Mouse (Mus musculus): ENCODE measurements at regions not wholly inside any gene's neighbourhood (a gene's known extent, or its start where the extent isn't known, plus 50 kb on each side); places are given as distances from the start of the nearest gene placed in this dataset.

DNA sequence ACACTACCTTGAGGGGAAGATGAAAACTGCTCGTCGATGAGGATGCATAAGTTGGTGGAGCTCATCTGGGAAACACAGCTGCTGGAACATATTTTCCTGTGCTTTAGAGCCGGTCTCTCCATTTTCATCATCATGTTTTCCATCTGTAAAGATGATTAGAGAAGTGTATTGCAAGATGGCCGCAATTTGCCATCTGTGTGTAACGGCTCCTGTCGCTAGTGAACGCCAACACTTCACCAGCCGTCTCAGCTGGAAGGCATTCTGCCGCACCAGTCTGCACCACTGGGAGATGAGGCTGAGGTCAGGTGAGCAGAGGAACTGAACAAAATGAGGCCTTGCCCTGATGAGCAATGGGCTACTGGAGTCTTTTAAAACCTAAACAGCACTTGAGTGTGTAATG, 57.4 kb downstream of the Gm21962 start:
- no peak for DNase-seq (ENCODE audit: extremely low spot score, low spot score)

DNA sequence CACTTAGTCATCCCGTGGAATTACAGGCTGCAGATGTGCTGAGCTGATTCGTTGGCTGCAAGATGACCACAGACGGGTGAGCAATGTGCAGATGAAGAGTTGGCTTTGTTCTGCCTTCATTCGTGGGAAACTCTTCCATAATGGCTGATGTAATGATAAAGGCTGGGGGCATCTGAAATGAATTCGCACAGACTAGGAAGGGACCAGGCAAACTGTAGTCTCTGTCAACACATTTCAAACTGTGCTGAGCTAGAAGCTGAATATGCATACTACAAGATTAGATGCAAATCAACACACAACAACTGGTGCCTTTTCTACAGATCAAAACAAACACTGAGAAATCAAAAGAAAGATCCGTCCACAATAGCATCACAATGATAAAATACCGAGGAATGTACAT, 58.1 kb downstream of the Gm21962 start:
- DNase-seq (ENCODE audit: extremely low spot score, low spot score) = no peak

DNA sequence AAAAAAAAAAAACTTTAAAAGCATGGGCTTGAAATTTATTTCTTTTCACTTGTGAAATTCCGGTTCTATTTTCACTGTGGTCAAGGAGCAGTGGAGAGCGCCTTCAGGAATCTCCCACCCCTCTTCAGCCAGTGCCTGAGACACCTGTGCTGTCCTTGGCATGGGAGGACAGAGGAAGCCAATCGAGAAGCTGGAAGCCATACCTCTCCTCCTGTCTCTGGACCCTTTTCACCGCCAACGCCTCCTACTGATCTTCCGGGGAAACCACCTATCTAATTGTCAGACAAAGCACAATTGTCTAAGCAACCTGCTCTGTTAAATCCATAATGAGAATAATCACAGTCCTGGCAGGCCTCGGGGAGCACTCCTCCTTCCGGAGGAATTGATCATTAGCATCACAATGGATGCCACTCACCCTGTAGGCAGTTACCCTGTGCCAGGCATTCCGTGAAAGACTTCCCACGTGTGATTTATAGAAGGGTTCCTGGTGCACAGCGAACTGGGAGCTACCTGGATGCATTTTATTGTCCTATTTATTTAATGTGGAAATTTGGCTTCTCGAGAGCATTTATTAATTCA, 66.0 kb downstream of the Gm21962 start:
- DNase-seq (ENCODE audit: extremely low spot score, low spot score) = no peak

DNA sequence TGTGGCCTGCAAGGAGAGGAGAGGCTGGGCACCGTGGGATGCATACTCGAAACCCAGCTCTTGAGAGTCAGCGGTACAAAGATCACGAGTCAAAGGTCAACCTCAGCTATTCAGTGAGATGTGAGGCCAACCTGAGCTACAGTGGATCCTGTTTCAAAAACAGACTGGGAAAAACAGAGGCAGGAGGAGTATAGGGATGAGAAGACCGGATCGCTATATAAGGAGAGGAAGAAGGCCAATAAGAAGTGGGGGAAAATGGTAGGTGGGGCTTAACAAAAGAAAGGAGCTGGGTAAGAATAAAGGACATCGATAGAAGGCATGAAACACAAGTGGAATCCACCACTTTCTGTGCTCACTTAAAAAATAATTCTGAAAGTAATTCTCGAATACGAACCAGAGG, 70.2 kb downstream of the Gm21962 start:
- DNase-seq (ENCODE audit: extremely low spot score, low spot score) = no peak

DNA sequence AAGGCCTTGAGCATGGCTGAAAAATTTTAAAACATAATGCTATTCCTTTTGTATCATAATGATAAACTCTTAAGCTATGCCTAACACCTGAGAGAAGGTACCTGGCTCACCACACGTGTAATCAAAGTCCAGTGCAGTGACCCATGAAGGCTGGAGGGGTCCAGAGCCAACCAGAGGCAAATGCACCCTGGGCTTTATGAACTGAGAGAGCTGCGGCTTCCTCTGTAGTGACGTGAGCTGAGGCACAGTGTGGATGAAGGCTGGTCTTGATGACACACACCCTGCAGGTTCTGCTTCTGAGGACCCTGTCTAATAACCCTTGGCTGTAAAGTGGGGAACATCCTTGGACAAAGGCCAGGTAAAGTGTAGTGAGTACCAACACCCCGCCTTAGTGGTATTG, 70.8 kb downstream of the Gm21962 start:
- no peak for DNase-seq (ENCODE audit: extremely low spot score, low spot score)

DNA sequence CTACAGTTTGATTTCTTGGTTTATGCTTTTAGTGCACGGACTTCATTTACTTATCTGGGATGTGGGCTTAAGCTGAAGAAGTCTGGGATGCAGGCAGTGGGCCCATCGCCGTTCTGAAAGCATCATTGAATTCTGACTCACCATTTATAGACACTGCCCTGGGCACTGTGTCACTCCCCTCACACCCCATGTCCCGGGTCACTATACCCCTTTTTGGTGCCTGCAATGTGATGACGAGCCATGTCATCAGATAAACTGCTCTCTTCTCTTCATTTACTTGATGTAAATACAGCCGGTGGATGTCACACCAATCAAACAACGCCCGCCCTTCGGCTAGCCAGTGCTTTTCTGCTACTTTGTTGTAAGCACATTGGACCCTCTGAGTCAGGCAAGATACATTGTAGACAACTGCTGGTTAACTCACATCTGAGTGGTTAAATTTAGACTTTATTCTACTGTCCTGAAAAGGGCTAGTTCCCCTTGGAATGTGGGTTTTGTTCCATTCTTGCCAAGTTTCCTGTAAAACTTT, 80.5 kb downstream of the Gm21962 start:
- no peak for DNase-seq (ENCODE audit: extremely low spot score, low spot score)

DNA sequence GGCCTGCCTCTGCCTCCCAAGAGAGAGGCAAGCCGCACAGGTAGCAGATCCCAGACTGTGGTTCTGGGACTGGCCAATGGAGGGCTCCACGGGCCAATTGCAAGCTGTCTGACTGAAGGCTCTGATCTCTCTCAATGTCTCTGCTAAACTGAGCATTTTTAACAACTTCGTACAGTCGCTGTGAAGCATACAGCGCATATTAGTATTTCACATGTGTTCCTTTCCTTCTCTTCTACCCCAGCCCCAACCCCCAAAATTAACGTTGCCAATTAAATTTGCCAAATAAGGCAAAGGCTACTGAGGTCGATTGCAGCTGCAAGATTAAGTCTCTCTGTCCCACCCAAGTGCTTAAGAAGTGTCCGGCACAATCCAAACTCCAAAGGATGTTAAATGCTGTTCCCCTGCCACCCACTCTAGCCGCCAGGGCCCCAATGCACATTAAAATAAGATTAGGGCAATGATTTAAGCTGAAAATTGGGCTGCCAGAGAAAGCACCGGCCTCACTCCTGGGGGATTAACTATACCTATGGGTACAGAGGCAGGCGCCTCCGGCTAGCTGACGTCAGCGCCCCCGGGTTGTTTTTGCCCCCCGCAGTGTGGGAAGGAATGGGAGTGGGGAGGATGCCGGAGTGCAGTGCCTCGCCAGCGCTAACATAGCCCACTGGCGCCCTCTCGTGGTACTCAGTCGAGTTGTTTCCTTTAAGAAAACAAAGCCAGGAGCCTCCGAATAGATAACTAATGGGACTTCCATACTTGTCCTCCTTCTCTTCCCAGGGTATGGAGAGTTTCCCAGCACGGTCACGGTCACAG, 81.3 kb downstream of the Gm21962 start:
- DNase-seq (ENCODE audit: extremely low spot score, low spot score) = peak; percentile 91

DNA sequence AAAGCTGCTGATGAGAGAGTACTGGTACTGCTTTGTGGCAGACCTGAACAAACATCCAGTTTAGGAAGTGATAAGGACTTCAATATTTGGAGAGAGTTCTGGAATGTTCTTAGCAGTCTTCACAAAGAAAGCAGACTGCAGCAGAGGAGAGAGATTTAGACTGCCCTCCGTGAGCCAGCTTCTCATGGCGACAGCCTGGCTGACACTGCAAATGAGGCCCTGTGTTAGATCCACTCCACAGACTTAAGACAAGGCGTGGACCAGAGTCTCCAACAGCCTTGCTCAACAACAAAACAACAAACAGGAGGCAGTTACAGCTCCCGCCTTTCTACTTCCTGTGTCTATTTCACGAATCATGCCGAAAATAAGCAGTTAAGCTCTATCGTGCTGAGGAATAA, 81.9 kb downstream of the Gm21962 start:
- DNase-seq (ENCODE audit: extremely low spot score, low spot score) = no peak

DNA sequence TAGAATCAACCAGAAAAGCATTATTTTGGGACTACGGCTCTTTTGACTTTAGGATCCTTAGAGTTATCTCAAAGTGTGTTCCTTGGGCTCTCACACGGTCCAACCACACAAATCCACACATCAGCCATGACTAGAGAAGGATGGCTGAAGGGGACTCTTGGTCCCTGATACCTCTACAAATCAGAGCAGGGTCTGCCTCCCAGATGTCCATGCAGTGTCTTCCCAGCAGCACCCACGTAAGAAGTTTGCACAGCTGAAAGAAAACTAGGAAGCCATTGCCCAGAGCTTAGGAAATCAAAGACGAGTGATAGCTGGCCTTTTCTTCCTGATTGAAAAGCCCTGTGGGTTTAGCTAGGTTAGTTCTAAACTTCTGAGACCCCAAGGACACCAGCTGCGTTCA, 84.1 kb downstream of the Gm21962 start:
- no peak for DNase-seq (ENCODE audit: extremely low spot score, low spot score)

DNA sequence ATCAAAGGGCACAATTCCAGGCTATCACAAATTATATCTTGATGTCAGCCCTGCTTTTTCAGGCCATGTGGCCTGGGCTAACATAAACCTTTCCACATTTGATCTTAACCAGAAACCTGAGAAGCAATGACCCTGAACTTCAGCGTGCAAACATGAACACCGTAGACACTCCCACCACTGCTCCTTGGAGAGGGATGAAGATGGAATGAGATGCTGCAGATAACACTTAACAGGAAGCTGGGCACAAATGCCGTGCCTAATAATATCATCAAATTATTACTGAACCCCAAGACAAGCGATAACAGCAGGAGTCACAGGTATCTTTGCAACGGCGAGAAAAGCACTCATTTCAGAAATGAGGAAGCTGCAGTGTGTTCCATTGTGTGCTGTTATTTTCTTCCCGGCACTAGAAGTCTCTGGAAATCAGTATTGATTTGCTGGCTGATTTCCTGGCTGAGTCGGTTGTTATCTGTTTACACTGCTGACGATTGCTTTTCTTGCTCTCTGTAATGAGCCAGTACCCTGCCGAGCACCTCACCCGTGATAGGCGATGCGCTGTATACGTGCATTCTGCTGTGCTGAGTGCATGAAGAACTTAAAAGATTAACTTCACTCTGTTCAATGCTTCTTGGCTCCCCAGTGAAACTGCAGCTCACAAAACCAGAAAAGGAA, 91.0 kb downstream of the Gm21962 start:
- DNase-seq (ENCODE audit: extremely low spot score, low spot score) = no peak

DNA sequence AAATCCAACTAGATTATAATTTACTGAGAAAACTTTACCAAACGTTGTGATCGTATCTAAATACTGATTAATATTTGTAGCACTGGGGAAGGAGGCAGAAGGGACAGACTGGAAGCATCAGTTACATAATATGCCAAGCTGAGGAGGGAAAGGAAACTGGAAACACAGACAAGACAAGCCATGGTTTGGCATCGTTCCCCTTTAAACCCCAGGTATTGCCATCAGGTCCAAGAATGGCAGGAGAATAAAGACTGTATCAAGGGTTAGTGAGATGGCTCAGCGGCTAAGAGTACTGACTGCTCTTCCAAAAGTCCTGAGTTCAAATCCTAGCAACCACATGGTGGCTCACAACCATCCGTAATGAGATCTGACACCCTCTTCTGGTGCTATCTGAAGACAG, 92.1 kb downstream of the Gm21962 start:
- no peak for DNase-seq (ENCODE audit: extremely low spot score, low spot score)

DNA sequence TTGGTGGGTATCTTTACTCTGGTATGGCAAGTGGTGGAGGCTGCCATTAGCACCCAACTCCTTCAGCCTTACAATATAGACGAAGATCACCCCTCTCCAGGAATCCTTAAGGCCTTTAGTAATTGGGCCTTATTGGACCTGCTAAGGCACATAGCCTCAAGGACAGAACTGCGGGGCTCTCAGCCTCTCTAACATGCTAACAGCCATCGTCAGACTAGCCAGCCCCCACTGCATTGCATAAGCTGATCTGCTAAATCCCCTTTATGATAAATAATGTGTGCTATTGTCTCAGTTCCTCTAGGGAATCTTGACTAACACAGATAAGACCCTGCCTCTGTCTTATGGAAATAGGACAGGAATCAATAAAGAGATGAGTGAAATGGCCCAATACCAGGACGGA, 95.7 kb upstream of the H2afz start:
- DNase-seq (ENCODE audit: extremely low spot score, low spot score) = no peak

DNA sequence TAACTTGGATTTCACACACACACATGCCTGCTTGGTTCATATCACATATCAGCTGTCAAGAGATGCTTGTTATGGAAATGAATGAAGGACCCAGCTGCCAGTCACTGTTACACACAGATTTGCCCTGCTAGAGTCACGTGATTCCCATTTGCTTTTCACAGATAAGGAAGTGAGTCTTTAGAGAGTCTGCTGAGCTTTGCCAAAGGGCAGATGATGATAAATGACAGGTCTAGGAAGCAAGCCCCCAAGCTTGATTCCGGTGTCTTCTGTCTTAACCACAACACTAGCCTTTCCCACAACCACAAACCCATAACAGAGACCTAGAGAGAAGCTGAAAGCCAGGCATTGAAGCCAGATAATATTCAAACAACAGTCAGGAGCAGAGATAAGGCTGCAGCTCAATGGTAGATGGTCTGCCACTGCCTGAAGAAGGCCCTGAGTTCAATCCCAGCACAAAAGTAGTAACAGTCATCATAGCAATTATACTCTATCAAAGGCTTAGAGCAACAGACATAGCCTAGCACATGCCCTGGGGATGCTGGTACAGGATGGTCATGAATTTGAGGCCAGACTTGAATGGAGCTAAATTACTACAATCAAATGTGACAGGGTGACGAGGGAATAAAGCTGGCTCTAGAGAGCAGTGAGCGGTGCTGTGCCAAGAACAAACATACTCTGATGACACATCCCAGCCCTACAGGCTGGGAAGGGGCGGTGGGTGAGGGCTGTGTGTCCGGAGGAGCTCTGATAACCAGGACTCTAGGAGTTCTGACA, 89.0 kb upstream of the H2afz start:
- DNase-seq (ENCODE audit: extremely low spot score, low spot score) = no peak

DNA sequence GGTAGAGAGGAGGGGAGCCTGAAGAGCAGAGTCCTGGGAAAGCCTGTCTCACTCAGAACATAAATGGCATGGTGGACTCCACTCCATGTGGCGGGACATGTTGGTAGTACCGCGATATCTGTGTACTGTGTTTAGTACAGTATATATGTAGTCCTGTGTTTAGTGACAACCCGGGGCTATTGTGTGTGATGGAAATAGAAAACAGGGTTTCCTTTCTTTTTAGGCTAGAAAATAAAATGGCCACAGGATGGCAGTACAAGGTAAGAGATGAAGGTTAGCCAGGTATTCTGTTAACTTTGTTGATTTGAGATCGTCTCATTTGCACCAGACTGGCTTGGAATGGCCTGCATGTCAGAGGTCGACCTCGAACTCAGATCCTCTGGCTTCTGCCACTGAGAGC, 86.2 kb upstream of the H2afz start:
- no peak for DNase-seq (ENCODE audit: extremely low spot score, low spot score)

DNA sequence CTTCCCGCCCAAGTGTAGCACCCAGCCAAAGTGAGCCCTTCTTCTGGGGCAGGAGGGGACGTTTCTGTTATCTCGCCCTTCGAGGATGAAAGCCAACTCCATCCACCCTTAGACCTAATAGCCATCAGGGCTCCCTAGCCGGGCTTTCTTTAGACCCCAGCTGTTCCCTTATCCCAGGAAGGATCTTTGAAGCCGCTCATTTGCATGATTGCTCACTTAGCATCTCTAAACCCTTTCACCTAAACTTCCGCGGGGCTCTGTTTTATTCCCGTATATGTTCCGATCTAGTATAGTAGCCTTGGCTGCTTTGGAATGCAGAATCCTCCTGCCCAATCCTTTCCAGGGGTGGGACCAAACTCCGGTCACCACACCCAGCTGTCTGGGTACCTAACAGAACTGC, 84.3 kb upstream of the H2afz start:
- no peak for DNase-seq (ENCODE audit: extremely low spot score, low spot score)

DNA sequence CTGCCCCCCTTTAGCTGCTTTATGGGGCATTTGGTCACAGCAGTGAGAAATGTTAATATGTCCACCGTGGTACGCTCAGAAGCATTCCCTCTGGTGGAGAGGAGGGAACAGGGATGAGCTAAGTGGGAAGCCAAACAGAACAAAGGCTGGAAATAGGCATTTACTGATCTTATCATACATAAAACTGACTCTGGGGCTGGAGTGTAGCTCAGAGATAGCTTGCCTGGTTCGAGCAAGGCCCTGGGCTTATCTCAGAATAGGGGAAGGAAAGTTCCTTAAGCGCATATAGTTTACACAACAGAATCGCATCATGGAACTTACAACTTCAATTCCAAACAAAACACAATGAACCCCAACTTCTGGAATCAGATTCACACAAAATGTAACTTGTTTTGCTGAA, 81.5 kb upstream of the H2afz start:
- DNase-seq (ENCODE audit: extremely low spot score, low spot score) = no peak

DNA sequence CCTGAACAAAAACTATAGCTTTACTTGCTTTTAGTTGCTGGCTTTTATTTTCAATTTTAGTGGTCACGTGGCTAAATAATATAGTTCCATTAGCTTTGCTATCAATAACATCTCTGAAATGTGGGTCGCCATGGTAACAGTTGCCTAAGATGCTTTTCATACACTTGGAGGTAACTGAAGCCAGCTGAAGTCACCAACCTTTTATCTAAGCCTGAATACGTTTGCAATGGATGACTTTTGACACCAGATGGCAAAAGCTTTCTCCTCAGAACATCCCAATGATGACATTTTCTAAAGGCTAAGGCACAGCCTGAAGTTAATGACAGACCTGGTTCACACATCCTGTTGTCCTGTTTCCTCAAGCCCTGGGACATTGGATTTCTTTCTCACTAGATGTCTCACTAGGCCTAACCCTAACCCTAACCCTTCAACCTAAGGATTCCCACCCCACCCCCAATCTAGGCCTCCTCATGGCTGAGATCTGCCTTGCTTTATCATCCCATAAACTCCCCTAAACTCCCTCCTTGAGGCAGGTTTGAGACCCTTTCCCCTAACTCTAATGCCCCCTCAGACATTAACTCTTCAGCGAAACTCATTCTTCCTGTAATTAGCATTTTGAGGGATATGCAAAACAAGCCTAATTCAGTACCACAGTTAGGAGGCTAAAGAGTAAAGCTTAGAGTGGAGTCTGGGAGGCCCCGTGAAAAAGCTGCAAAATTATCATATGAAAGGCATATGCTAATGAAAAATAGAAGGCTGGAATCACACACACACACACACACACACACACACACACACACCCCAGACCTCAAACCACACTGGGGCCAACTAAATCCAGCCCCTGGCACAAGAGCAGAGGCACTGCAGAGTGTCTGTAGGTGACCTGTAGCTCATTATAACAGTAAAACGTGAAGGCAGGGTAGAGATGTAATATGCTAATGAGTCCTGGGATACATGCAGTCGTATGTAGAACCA, 80.1 kb upstream of the H2afz start:
- no peak for DNase-seq (ENCODE audit: extremely low spot score, low spot score)

DNA sequence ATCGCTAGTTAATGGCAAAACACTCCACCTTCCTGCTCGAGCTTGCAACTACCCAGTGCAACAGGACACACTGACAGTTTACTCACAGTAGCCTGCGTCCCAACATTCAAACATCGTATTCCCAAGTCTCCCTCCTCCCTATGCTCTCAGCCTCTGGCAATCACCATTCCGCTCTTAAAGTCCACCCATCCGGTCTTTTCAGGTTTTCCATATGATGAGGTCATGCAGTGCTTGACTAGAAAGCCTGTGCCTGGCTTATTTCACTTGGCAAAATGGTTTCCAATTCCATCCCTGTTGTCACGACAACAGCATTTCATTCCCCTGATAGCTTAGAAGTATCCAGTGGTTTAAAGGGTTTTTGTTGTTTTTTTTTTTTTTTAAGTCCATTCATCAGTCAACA, 79.1 kb upstream of the H2afz start:
- DNase-seq (ENCODE audit: extremely low spot score, low spot score) = peak; percentile 14

DNA sequence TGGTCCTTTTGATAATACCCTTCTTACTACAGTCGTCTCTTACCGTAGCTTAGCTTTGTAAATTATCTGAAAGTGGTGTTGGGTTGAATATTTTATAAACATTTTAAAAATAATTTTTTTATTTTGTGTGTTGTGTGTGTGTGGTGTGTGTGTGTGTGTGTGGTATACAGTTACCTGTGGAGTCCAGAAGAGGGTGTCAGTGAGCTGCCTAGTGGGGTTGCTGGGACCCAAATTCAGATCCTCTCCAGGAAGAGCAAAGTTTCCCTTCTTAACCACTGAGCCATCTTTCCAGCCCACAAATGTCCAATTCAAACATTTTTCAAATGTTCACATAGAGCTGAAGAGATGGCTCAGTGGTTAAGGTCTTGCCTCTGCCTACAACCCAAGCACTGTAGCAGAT, 78.4 kb upstream of the H2afz start:
- DNase-seq (ENCODE audit: extremely low spot score, low spot score) = no peak

DNA sequence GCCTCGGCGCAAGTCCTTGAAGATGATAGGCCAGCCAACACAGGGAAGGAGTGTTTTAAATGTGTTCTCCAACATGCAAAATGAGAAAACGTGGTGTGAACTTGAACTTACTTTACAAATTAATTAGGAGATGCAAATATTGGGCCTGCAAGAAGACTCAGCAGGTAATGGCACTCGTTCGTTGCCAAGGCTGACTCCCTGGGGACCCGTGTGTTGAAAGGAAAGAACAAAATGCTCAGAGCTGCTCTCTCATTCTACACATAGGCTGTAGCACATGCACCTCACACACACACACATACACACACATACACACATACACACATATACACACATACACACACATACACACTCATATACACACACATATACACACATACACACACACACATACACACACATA, 74.6 kb upstream of the H2afz start:
- DNase-seq (ENCODE audit: extremely low spot score, low spot score) = no peak

DNA sequence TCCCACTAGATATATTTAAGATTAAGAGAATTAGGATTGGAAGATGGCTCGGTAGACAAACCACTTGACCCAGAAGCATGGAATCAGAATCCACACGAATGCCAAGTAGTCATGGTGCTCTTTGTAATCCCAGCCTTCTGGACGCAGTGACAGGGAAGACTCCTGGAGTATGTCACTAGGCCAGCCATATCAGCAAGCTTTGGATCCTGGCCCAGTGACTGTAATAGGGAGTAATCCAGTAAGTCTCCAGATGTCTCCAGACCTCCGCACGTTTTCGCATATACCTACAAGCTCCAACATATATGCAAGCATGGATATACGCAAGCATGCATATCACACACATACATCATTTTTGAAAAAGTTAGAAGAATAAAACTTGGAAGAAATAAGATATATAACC, 73.9 kb upstream of the H2afz start:
- DNase-seq (ENCODE audit: extremely low spot score, low spot score) = no peak

Measured in neural tube, embryonic 10.5 days (tissue).